Mouse (Mus musculus) small intestine, adult 2 months (tissue): ENCODE results near the gene Cfl1. TPM values are rescaled to one million over a fixed set of nuclear protein-coding genes. Genes with fewer than 3 reads are reported as not detected.
"Not testable (repeated sequence)": the region's sequence is repeated elsewhere in the genome, so short reads cannot be mapped to it uniquely, and the experiment has no call there.

Experiments
- H3K27ac ChIP-seq: fragments of 200-500 bp; 2 replicates; pipeline ENCODE4 v1.5.1; 2012; ENCODE audit warnings: low read depth, low read length, control low read depth, inconsistent platforms; ENCODE audit not compliant: insufficient read depth
- H3K27me3 ChIP-seq: fragments of 200-500 bp; 2 replicates; pipeline ENCODE4 v1.6.1; 2012; ENCODE audit warnings: mild to moderate bottlenecking, moderate library complexity, low read length, inconsistent platforms; ENCODE audit not compliant: control insufficient read depth, insufficient read depth
- H3K36me3 ChIP-seq: fragments of 200-500 bp; 2 replicates; pipeline ENCODE4 v1.6.1; 2012; ENCODE audit warnings: mild to moderate bottlenecking, low read length, control low read depth, inconsistent platforms; ENCODE audit not compliant: control insufficient read depth, insufficient read depth
- H3K4me1 ChIP-seq: fragments of 200-500 bp; 2 replicates; pipeline ENCODE4 v1.6.1; 2012; ENCODE audit warnings: low read length, inconsistent platforms, mixed read lengths; ENCODE audit not compliant: control insufficient read depth, insufficient read depth, insufficient read length
- H3K4me3 ChIP-seq: fragments of 200-500 bp; 2 replicates; pipeline ENCODE4 v1.5.1; 2012; ENCODE audit warnings: low read depth, mild to moderate bottlenecking, control low read depth, inconsistent platforms, low read length, moderate library complexity
- CTCF ChIP-seq: fragments of 200-500 bp; IDR thresholded peaks from 2 replicates; pipeline ENCODE4 v1.5.1; 2012; ENCODE audit warnings: low read depth, mild to moderate bottlenecking, control low read depth, inconsistent platforms, low read length, moderate library complexity, mixed read lengths; ENCODE audit not compliant: insufficient replicate concordance, insufficient read length; ENCODE audit errors: extremely low read depth
- POLR2A ChIP-seq: fragments of 200-500 bp; IDR thresholded peaks from 2 replicates; pipeline ENCODE4 v1.6.1; 2012; ENCODE audit warnings: low read depth, mild to moderate bottlenecking, control low read depth, inconsistent platforms, low read length, moderate library complexity
- WGBS: fragments of 180-500 bp; shearing (Covaris S2); methylation state at CpG from one replicate; pipeline ENCODE4 v1.1.7; 2018; 5-methylcytosine and 5-hydroxymethylcytosine counted together
- polyA plus RNA-seq: library from polyadenylated mRNA; depleted of rRNA; stranded (reverse); fragments of >200 nt; gene quantifications from 2 replicates; pipeline ENCODE4 v1.2.3, GENCODE M21; 2012

Cfl1 gene
- polyA plus RNA-seq, 1 experiment: 703 TPM

DNA sequence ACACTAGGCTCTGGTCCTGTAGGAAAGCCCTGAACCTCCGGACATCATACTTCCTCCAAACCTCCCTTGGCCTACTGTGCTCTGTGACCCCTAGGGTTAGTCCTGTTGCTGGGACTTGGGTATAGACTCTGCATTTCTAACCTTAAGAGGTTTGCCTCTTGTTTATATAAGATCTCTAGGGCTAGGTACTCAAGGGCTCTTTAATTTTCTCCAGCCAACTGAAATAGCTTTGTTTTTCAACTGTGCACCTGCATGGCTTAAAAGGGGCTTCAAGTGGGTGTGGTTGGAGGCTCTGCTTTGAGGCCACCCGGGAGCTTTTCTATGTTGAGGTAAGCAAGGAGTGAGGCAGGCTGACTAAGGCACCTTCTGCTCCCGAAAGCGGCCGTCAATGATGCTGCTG is 5.8 kb upstream of the Cfl1 start:
- Histone ChIP-seq H3K4me1 (peaks cover 7% of the 10 kb centered on the region; the same call in 1 of the 2 replicates), H3K27ac (no peak overlapping the region), H3K36me3 (peaks cover 7% of the 10 kb centered on the region; the same call in 1 of the 2 replicates), H3K27me3 (no peaks in the 10 kb centered on the region), H3K4me3 (no peak overlapping the region)
- no peak for TF ChIP-seq POLR2A
- WGBS: 85% methylated on average over 5 of the region's 5 CpGs

DNA sequence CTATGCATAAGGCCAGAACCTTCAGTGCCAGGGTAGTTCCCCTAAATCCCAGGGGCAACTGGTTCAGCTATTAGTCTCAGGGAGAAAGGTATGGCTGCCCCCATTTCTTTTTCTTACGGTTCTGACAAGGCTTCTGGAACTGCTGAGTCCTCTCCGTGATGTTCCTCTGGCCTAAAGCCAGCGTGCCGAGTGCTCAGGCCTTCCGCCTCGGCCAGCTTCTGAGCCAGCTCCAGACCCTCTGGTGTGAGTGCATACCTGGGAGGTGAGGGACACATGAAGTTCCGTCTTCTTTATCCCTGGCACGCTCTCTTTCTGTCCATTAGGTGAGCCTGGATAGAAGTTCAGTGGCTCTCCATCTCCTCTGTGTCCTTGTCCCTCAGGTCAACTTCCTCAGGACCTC is 4.9 kb upstream of the Cfl1 start:
- Histone ChIP-seq H3K36me3 (peaks cover 7% of the 10 kb centered on the region; the same call in 1 of the 2 replicates), H3K4me1 (peaks cover 8% of the 10 kb centered on the region; the same call in 1 of the 2 replicates), H3K27ac (no peak overlapping the region), H3K27me3 (no peaks in the 10 kb centered on the region), H3K4me3 (no peak overlapping the region)
- TF ChIP-seq POLR2A (no peak), CTCF (no peak)
- WGBS: 86% methylated on average over 8 of the region's 8 CpGs

DNA sequence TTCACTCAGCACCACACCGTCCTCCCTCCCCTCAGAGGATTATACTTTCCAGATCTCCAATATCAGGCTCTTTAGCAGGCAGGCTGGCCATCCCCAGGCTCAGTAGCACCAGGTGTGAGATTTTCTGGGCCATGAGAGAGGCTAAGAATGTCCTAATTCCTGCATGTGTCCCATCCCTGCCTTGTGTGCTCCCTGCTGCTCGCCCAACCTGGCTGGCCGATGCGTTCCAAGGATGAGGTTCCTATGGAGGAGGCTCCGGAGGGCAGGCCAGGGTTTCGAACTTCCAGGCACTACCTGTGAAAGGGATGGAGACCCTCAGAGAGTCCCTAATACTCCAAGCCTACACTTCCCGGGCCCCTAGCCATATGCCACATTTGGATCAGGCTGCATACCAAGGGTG is 4.4 kb upstream of the Cfl1 start:
- Histone ChIP-seq H3K27ac (no peak overlapping the region), H3K36me3 (peaks cover 7% of the 10 kb centered on the region; the same call in 1 of the 2 replicates), H3K4me3 (no peak overlapping the region), H3K4me1 (peaks cover 8% of the 10 kb centered on the region; the same call in 1 of the 2 replicates), H3K27me3 (no peaks in the 10 kb centered on the region)
- 90% methylated on average over 7 of the region's 7 CpGs for WGBS
- no peak for TF ChIP-seq POLR2A
- no peak for TF ChIP-seq CTCF

DNA sequence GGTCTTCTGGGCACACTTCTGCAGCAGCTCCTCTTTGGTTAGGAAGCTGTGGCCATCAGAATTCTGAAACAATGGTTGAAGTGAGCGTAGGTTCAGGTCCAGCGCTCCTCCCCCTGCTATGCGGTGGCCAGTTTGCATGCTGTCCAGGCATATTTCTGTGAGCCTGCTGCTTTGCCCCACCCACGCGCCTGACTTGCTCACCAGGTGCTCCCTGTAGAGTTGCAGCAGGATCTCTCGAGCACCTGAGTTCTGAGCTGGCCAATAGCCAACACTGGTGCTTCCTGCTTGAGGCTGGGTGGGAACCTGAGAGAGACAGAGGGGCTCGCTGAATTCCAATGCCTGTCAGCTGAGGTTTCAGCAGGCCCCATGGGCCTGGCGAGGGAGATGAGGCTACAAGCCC is 4.0 kb upstream of the Cfl1 start:
- H3K36me3 ChIP-seq: peaks cover 7% of the 10 kb centered on the region; the same call in 1 of the 2 replicates
- H3K4me3 ChIP-seq: no peak overlapping the region
- no peaks in the 10 kb centered on the region for H3K27me3 ChIP-seq
- 37% methylated on average over 8 of the region's 8 CpGs for WGBS
- peaks cover 8% of the 10 kb centered on the region; the same call in 1 of the 2 replicates for H3K4me1 ChIP-seq
- no peak for TF ChIP-seq POLR2A
- no peak for TF ChIP-seq CTCF
- H3K27ac ChIP-seq: no peak overlapping the region

DNA sequence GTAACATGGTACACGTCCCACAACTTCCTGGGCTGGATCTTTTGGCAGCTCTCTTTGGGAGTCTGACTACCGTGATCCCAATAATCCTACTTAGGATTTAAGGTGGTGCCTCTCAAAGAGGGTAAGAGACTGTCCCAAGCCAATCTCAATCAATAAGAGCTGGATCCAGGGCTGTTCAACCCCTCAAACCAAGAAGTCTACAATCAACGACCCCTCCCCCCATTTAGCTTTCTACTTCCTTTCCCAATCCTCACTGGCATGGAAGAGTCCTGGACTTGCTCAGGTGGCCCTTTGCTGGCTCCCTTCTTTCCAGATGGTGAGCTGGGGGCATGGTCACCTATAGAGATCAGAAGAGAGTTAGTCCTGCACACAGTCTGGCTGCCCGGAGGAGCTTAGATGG is 3.5 kb upstream of the Cfl1 start:
- Histone ChIP-seq H3K4me1 (peaks cover 8% of the 10 kb centered on the region; the same call in 1 of the 2 replicates), H3K4me3 (no peak overlapping the region), H3K36me3 (peaks cover 7% of the 10 kb centered on the region; the same call in 1 of the 2 replicates), H3K27ac (no peak overlapping the region), H3K27me3 (no peaks in the 10 kb centered on the region)
- 50% methylated on average over 4 of the region's 4 CpGs for whole genome bisulfite sequencing
- TF ChIP-seq CTCF: no peak
- no peak for TF ChIP-seq POLR2A

DNA sequence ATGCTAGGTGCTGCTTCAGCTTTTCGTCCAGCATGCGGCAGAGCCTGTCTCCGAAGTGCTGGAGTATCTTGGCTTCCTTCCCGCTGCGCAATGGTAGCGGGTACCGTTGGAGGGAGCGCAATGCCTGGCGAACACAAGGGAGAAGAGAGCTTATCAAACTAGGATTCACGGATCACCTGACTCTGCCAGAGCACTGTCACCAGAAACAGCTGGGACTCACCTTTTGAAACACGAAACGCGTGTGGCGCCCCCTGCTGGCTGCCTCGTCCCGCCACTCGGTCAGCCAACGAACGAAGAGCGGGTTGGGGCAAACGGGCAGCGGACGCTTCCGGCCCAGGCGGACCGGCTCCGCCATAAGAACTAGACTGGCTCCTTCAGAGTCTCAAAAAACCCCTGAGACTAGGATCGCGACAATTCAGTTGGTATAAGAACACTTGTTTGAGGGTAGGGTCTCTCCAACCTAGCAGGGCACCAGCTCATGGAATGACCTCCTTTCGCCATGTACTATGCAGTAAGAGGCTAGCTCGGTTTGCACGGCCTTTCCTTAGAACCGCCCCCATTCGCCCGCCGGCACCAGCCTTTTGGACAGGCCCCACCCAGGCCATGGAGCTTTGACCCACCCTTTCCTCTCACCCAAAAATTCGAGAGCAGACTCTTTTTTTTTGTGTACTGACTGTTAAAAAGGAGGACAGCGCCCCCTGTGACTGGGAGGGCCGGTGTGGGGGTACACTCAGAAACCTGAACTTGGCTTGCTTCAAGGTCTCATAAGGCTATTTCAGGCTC is 2.3 kb upstream of the Cfl1 start, which contains the start of gene Mus81:
TSS of gene Mus81 (minus strand) at position 635 of the 783 bp plus-strand sequence.
- H3K27me3 ChIP-seq: no peaks in the 10 kb centered on the region
- H3K36me3 ChIP-seq: peaks cover 9% of the 10 kb centered on the region
- H3K4me3 ChIP-seq: peak within 1 kb of the TSS; percentile 90
- under 1% methylated on average over 39 of the region's 39 CpGs for WGBS
- H3K4me1 ChIP-seq: peaks cover 11% of the 10 kb centered on the region; the same call in 1 of the 2 replicates
- H3K27ac ChIP-seq: peak within 1 kb of the TSS; percentile 99
- peak; percentile 69; the same call in 1 of the 2 replicates for TF ChIP-seq POLR2A
- peak; percentile 92 for TF ChIP-seq CTCF

DNA sequence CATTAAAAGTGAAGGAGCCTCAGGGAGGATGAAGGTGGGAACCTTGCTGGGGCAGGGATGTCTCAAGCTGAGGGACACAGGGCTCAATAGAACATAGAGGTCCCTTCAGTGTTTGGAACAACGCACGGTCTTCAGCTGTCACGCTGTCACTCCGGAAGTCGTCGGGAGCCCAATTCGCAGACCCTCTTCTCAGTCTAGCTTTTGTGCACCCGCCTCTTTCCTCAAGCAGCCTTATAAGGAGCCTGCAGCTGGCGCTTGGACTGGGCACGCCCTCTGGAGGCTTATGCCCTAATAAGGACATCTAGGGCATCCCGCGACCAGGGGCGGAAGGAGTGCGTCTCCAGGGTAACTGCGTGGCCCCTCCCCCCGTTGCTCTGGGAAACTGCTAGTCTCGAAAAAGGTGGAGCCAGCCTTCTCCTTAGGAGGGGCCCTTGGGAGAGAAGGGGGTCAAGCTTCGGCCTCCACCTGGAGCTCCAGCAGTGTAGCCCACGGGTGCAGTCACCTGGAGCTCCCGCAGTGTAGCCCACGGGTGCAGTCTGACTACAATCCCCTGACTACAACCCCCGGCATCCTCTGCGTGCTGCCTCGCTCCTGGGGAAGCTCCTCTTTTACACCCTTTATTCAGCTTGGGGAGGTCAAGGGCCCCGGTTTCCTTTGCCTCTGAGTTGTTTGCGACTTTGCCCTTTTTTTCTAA is 1.2 kb upstream of the Cfl1 start:
- no peaks in the 10 kb centered on the region for H3K27me3 ChIP-seq
- peaks cover 12% of the 10 kb centered on the region; the same call in 1 of the 2 replicates for H3K4me1 ChIP-seq
- H3K4me3 ChIP-seq: peak overlapping the region; percentile 90
- H3K27ac ChIP-seq: peak overlapping the region; percentile 99
- 1% methylated on average over 26 of the region's 26 CpGs for WGBS
- TF ChIP-seq POLR2A (peak; percentile 81), CTCF (no peak)
- peaks cover 18% of the 10 kb centered on the region for H3K36me3 ChIP-seq

DNA sequence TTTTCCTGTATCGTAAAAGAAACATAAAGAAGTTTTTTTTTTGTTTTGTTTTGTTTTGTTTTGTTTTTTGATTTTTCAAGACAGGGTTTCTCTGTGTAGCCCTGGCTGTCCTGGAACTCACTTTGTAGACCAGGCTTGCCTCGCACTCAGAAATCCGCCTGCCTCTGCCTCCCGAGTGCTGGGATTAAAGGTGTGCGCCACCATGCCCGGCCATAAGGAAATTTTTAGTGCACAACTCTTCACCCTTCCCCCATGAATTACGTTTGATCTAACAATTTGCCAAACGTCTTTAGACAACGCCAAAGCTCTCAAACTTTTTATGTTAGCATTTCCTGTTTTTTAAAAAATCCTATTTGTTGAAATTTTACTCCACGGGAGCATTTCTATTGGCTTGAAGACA is 534 bp upstream of the Cfl1 start:
- not testable (repeated sequence) for H3K4me3 ChIP-seq, H3K27me3 ChIP-seq
- 17% methylated on average over 10 of the region's 10 CpGs for WGBS
- H3K4me1 ChIP-seq: peaks cover 13% of the 10 kb centered on the region; the same call in 1 of the 2 replicates
- peak overlapping the region; percentile 97 for H3K27ac ChIP-seq
- H3K36me3 ChIP-seq: peaks cover 20% of the 10 kb centered on the region
